Mouse (Mus musculus) hindbrain, embryonic 15.5 days (tissue): ENCODE results near the gene Ehbp1l1. TPM values are rescaled to one million over a fixed set of nuclear protein-coding genes. Genes with fewer than 3 reads are reported as not detected.
A peak's percentile ranks its signal among the peaks of the same experiment; 100 is the strongest.

Experiments used
- ATAC-seq: fragments of 200-750 bp; cut with Nextera tagmentation; 2 replicates; pipeline ENCODE4 v1.8.0; 2017; ENCODE audit warnings: low read depth, moderate number of reproducible peaks, moderate TSS enrichment; ENCODE audit not compliant: low FRiP score
- H3K27ac ChIP-seq: fragments of 300-500 bp; sonication (generic); replicated peaks from 2 replicates; pipeline ENCODE4 v1.5.1; 2015; ENCODE audit warnings: mild to moderate bottlenecking, inconsistent platforms
- H3K27me3 ChIP-seq: fragments of 300-500 bp; sonication (generic); 2 replicates; pipeline ENCODE4 v1.6.1; 2015; ENCODE audit warnings: control low read depth, inconsistent platforms
- H3K36me3 ChIP-seq: fragments of 300-500 bp; sonication (generic); 2 replicates; pipeline ENCODE4 v1.6.1; 2015; ENCODE audit warnings: control low read depth, inconsistent platforms
- H3K4me1 ChIP-seq: fragments of 300-500 bp; sonication (generic); replicated peaks from 2 replicates; pipeline ENCODE4 v1.6.1; 2015; ENCODE audit warnings: control low read depth, inconsistent platforms
- H3K4me2 ChIP-seq: fragments of 300-500 bp; sonication (generic); 2 replicates; pipeline ENCODE4 v1.6.1; 2015; ENCODE audit warnings: moderate library complexity, mild to moderate bottlenecking, inconsistent platforms
- H3K4me3 ChIP-seq: fragments of 300-500 bp; sonication (generic); 2 replicates; pipeline ENCODE4 v1.5.1; 2015; ENCODE audit warnings: mild to moderate bottlenecking, inconsistent platforms
- H3K9ac ChIP-seq: fragments of 300-500 bp; sonication (generic); 2 replicates; pipeline ENCODE4 v1.6.1; 2015; ENCODE audit warnings: inconsistent platforms
- H3K9me3 ChIP-seq: fragments of 300-500 bp; sonication (generic); 2 replicates; pipeline ENCODE4 v1.6.1; 2016; ENCODE audit warnings: control low read depth, inconsistent platforms
- WGBS: fragments of 180-500 bp; shearing (Covaris S2); methylation state at CpG from one replicate; pipeline ENCODE4 v1.1.7; 2015; 5-methylcytosine and 5-hydroxymethylcytosine counted together
- polyA plus RNA-seq: library from polyadenylated mRNA; unstranded; fragments of >200 nt; fragmentation: Nextera tagmentation; extraction: Ambion mirVana; gene quantifications from 2 replicates; pipeline ENCODE4 v1.2.1, GENCODE M21; 2015

Gene Ehbp1l1
- 15.5 and 19.7 TPM in 2 replicates for polyA plus RNA-seq

GRCm38 (mm10) chr19:5725767-5726515, at the start of gene Ehbp1l1:
Ehbp1l1 (minus strand) TSS chr19:5726317.
- peak within 1 kb of the TSS; percentile 81 for H3K4me3 ChIP-seq
- no peaks in the 10 kb centered on the region for H3K27me3 ChIP-seq
- H3K9me3 ChIP-seq: no peaks in the 10 kb centered on the region
- H3K9ac ChIP-seq: peak within 1 kb of the TSS; percentile 94
- H3K4me1 ChIP-seq: peaks cover 59% of the 10 kb centered on the region
- peaks cover 13% of the 10 kb centered on the region for H3K36me3 ChIP-seq
- ATAC-seq: no peak
- 12% methylated on average over 49 of the region's 49 CpGs for WGBS
- peak within 1 kb of the TSS; percentile 53; the same call in 1 of the 2 replicates for H3K27ac ChIP-seq
- peak within 1 kb of the TSS; percentile 97 for H3K4me2 ChIP-seq

- Histone ChIP-seq H3K27ac (peak within 1 kb of the TSS; percentile 89), H3K4me1 (peaks cover 22% of the 10 kb centered on the region), H3K27me3 (no peaks in the 10 kb centered on the region), H3K36me3 (peaks cover 22% of the 10 kb centered on the region), H3K4me2 (peak within 1 kb of the TSS; percentile 90), H3K9ac (peak within 1 kb of the TSS; percentile 94), H3K9me3 (no peaks in the 10 kb centered on the region), H3K4me3 (peak within 1 kb of the TSS; percentile 91)
- WGBS: under 1% methylated on average over 64 of the region's 64 CpGs
- ATAC-seq: peak; percentile 97
These were observed 45.1 kb upstream of the Ehbp1l1 start, which contains the start of gene Scyl1 for GRCm38 (mm10) chr19:5770925-5771860. Scyl1 (minus strand) TSS chr19:5771419.

GRCm38 (mm10) chr19:5770311-5770710, 44.2 kb upstream of the Ehbp1l1 start:
- H3K27ac ChIP-seq: peak overlapping the region; percentile 89
- no peaks in the 10 kb centered on the region for H3K27me3 ChIP-seq
- H3K36me3 ChIP-seq: peaks cover 31% of the 10 kb centered on the region
- peak overlapping the region; percentile 90 for H3K4me2 ChIP-seq
- peaks cover 22% of the 10 kb centered on the region for H3K4me1 ChIP-seq
- H3K9me3 ChIP-seq: no peaks in the 10 kb centered on the region
- 43% methylated on average over 9 of the region's 9 CpGs for WGBS
- H3K9ac ChIP-seq: peak overlapping the region; percentile 94
- H3K4me3 ChIP-seq: peak overlapping the region; percentile 91
- no peak for ATAC-seq

GRCm38 (mm10) chr19:5767271-5767670, 41.2 kb upstream of the Ehbp1l1 start:
- H3K4me1 ChIP-seq: peaks cover 22% of the 10 kb centered on the region
- H3K9me3 ChIP-seq: no peaks in the 10 kb centered on the region
- no peak overlapping the region for H3K9ac ChIP-seq
- H3K36me3 ChIP-seq: peaks cover 56% of the 10 kb centered on the region
- H3K27me3 ChIP-seq: no peaks in the 10 kb centered on the region
- no peak overlapping the region for H3K4me2 ChIP-seq
- WGBS: 88% methylated on average over 4 of the region's 4 CpGs
- H3K4me3 ChIP-seq: no peak overlapping the region
- no peak for ATAC-seq
- H3K27ac ChIP-seq: no peak overlapping the region

- H3K27me3 ChIP-seq: peaks cover 9% of the 10 kb centered on the region; the same call in 1 of the 2 replicates
- no peak for ATAC-seq
- over 99% methylated on average over 6 of the region's 6 CpGs for WGBS
These were observed 37.0 kb upstream of the Ehbp1l1 start for GRCm38 (mm10) chr19:5763163-5763562.

GRCm38 (mm10) chr19:5758878-5759403, 32.8 kb upstream of the Ehbp1l1 start:
- peaks cover 33% of the 10 kb centered on the region for H3K27me3 ChIP-seq
- H3K4me3 ChIP-seq: no peak overlapping the region
- ATAC-seq: no peak
- peaks cover 12% of the 10 kb centered on the region for H3K4me1 ChIP-seq
- no peak overlapping the region for H3K4me2 ChIP-seq
- peaks cover 57% of the 10 kb centered on the region for H3K36me3 ChIP-seq
- H3K9ac ChIP-seq: no peak overlapping the region
- H3K27ac ChIP-seq: no peak overlapping the region
- 83% methylated on average over 14 of the region's 14 CpGs for WGBS
- H3K9me3 ChIP-seq: no peaks in the 10 kb centered on the region

More at GRCm38 (mm10) chr19:5763163-5763562, 37.0 kb upstream of the Ehbp1l1 start:
- no peak overlapping the region for H3K9ac ChIP-seq
- peaks cover 83% of the 10 kb centered on the region for H3K36me3 ChIP-seq
- 0 out of 2 replicates have a peak, but pooled peaks cover under 1% of the 10 kb centered on the region for H3K4me1 ChIP-seq
- H3K4me2 ChIP-seq: no peak overlapping the region
- no peaks in the 10 kb centered on the region for H3K9me3 ChIP-seq
- H3K27ac ChIP-seq: no peak overlapping the region
- no peak overlapping the region for H3K4me3 ChIP-seq

GRCm38 (mm10) chr19:5756991-5757636, 31.0 kb upstream of the Ehbp1l1 start:
- H3K9ac ChIP-seq: no peak overlapping the region
- H3K4me1 ChIP-seq: peaks cover 12% of the 10 kb centered on the region
- 17% methylated on average over 36 of the region's 36 CpGs for WGBS
- peak; percentile 33; the same call in 1 of the 2 replicates for ATAC-seq
- H3K4me3 ChIP-seq: 0 out of 2 replicates have a peak overlapping the region, but pooled peaks have one; percentile 5
- peaks cover 44% of the 10 kb centered on the region for H3K36me3 ChIP-seq
- no peak overlapping the region for H3K27ac ChIP-seq
- peak overlapping the region; percentile 26 for H3K4me2 ChIP-seq
- H3K9me3 ChIP-seq: no peaks in the 10 kb centered on the region
- H3K27me3 ChIP-seq: peaks cover 50% of the 10 kb centered on the region

GRCm38 (mm10) chr19:5756321-5756985, 30.3 kb upstream of the Ehbp1l1 start:
- no peaks in the 10 kb centered on the region for H3K9me3 ChIP-seq
- no peak overlapping the region for H3K27ac ChIP-seq
- H3K27me3 ChIP-seq: peaks cover 57% of the 10 kb centered on the region
- peaks cover 39% of the 10 kb centered on the region for H3K36me3 ChIP-seq
- peaks cover 14% of the 10 kb centered on the region for H3K4me1 ChIP-seq
- H3K4me2 ChIP-seq: peak overlapping the region; percentile 26
- 0 out of 2 replicates have a peak overlapping the region, but pooled peaks have one; percentile 5 for H3K4me3 ChIP-seq
- peak; percentile 23; the same call in 1 of the 2 replicates for ATAC-seq
- 14% methylated on average over 28 of the region's 29 CpGs for WGBS
- no peak overlapping the region for H3K9ac ChIP-seq

- Histone ChIP-seq H3K9ac (no peak overlapping the region), H3K9me3 (no peaks in the 10 kb centered on the region), H3K4me3 (no peak overlapping the region), H3K27ac (no peak overlapping the region), H3K27me3 (peaks cover 65% of the 10 kb centered on the region), H3K36me3 (no peaks in the 10 kb centered on the region), H3K4me1 (peaks cover 10% of the 10 kb centered on the region), H3K4me2 (no peak overlapping the region)
- ATAC-seq: no peak
- 6% methylated on average over 20 of the region's 20 CpGs for WGBS
These were observed 25.6 kb upstream of the Ehbp1l1 start for GRCm38 (mm10) chr19:5751742-5752141.

GRCm38 (mm10) chr19:5750951-5751350, 24.8 kb upstream of the Ehbp1l1 start:
- Histone ChIP-seq H3K9me3 (no peaks in the 10 kb centered on the region), H3K4me2 (no peak overlapping the region), H3K27me3 (peaks cover 68% of the 10 kb centered on the region), H3K4me1 (peaks cover 12% of the 10 kb centered on the region), H3K4me3 (no peak overlapping the region), H3K36me3 (no peaks in the 10 kb centered on the region), H3K9ac (no peak overlapping the region), H3K27ac (no peak overlapping the region)
- ATAC-seq: no peak
- WGBS: 14% methylated on average over 22 of the region's 22 CpGs

GRCm38 (mm10) chr19:5749476-5749875, 23.4 kb upstream of the Ehbp1l1 start:
- H3K4me1 ChIP-seq: peaks cover 19% of the 10 kb centered on the region
- H3K4me2 ChIP-seq: no peak overlapping the region
- H3K4me3 ChIP-seq: no peak overlapping the region
- no peaks in the 10 kb centered on the region for H3K36me3 ChIP-seq
- H3K27ac ChIP-seq: no peak overlapping the region
- H3K9me3 ChIP-seq: no peaks in the 10 kb centered on the region
- no peak overlapping the region for H3K9ac ChIP-seq
- H3K27me3 ChIP-seq: peaks cover 72% of the 10 kb centered on the region
- 83% methylated on average over 6 of the region's 6 CpGs for WGBS
- ATAC-seq: no peak
